Mouse (Mus musculus): ENCODE results near the gene Cd300e. TPM values are rescaled to one million over a fixed set of nuclear protein-coding genes. Genes with fewer than 3 reads are reported as not detected.

The Cd300e gene
- polyA plus RNA-seq, 1 experiment from 2014 or later = 0.67 TPM

DNA sequence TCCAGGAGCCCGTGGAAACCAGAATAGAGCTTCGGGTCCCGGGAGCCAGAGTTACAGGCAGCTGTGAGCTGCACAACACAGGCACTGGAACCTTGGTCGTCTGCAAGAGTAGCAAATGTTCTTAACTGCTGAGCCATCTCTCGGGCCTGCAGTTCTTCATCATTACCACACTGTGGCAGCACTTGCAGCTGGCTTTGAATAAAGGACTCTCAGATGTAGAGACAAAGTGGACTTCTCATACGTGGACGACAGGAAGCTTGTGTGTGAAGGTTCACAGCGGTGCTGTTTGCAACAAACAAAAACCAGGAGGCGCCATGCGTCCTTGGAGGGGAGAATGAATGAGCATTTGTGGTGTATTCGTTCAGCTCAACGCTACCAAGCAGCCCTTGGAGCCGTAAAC lies 18.9 kb upstream of the Cd300e start:
- Histone ChIP-seq H3K27me3 (peaks cover 17% of the 10 kb centered on the region), H3K4me2 (no peak overlapping the region), H3K9me3 (replicated peaks) (no peaks in the 10 kb centered on the region), H3K4me3 (replicated peaks) (no peak overlapping the region), H3K27ac (replicated peaks) (no peak overlapping the region), H3K9ac (no peak overlapping the region), H3K36me3 (replicated peaks) (no peaks in the 10 kb centered on the region), H3K4me1 (replicated peaks) (0 out of 2 replicates have a peak, but pooled peaks cover 10% of the 10 kb centered on the region)
- WGBS (ENCODE audit: insufficient replicate concordance) = 25% methylated on average over 13 of the region's 13 CpGs
- no peak for ATAC-seq (ENCODE audit: insufficient read depth)

DNA sequence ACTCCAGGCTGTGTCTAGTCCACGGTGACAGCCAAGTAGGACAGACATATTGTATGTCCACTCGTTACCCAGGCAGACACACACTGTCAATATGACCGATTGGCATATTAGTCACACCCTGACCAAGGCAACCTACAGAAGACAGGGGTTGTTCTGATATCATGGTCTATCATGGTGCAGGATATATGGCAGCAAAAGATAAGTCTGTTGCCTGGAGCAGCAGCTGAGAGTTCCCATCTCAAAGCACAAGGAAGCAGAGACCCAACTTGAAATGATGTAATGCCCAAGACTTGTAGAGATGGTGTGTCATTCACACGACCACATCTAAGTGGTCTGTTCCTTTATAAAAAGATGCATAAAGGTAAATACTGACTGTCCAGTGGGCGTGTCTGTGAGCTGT lies 16.7 kb upstream of the Cd300e start:
- Histone ChIP-seq H3K9ac (no peak overlapping the region), H3K4me1 (replicated peaks) (0 out of 2 replicates have a peak, but pooled peaks cover 16% of the 10 kb centered on the region), H3K4me2 (no peak overlapping the region), H3K4me3 (replicated peaks) (no peak overlapping the region), H3K9me3 (replicated peaks) (no peaks in the 10 kb centered on the region), H3K27ac (replicated peaks) (no peak overlapping the region), H3K27me3 (peaks cover 2% of the 10 kb centered on the region), H3K36me3 (replicated peaks) (no peaks in the 10 kb centered on the region)
- ATAC-seq (ENCODE audit: insufficient read depth) = no peak
- WGBS (ENCODE audit: insufficient replicate concordance) = 53% methylated on average over 5 of the region's 5 CpGs

DNA sequence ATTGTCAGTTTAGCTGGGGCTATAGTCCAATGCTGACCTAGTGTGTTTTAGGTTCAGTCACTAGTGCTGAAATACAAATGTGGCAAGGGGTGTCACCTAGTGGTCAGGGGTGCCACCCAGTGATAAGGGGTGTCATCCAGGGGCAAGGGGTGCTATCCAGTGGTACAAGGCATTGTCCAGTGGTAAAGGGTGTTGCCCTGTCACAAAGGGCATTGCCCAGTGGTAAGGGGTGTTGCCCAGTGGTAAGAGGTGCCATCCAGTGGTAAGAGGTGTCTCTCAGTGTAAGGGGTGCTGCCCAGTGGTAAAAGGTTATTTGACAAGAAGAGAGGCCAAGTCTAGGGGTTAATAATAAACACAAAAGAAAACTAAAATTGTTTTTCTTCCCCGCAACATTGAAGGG lies 15.5 kb upstream of the Cd300e start:
- no peaks in the 10 kb centered on the region for H3K27me3 ChIP-seq
- no peaks in the 10 kb centered on the region for H3K9me3 ChIP-seq (replicated peaks)
- no peak overlapping the region for H3K27ac ChIP-seq (replicated peaks)
- 65% methylated on average over 1 of the region's 1 CpGs for WGBS (ENCODE audit: insufficient replicate concordance)
- ATAC-seq (ENCODE audit: insufficient read depth) = no peak
- H3K9ac ChIP-seq = no peak overlapping the region
- no peak overlapping the region for H3K4me3 ChIP-seq (replicated peaks)
- 0 out of 2 replicates have a peak, but pooled peaks cover 16% of the 10 kb centered on the region for H3K4me1 ChIP-seq (replicated peaks)
- H3K4me2 ChIP-seq = no peak overlapping the region
- H3K36me3 ChIP-seq (replicated peaks) = no peaks in the 10 kb centered on the region

DNA sequence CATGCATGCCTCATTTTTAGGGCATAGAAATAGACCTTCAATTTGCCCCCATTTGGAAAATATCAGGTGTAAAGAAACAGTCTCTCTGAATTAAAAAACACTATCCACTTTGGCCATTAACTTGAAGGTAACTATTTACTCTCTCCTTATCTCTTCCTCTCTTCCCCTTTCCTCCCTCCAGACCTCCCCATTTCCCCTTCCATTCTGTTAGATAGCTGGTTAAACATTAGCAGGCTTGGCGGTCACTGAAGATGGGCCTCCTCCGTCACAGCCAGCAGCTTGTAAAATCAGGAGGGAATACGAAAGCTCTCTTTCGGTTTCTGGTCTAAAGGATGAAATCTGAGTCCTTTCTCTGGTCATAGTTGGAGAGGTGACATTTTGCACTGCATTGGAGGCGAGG lies 13.9 kb upstream of the Cd300e start:
- no peaks in the 10 kb centered on the region for H3K36me3 ChIP-seq (replicated peaks)
- no peak overlapping the region for H3K9ac ChIP-seq
- 18% methylated on average over 5 of the region's 5 CpGs for WGBS (ENCODE audit: insufficient replicate concordance)
- peak overlapping the region; percentile 67; the same call in 1 of the 2 replicates for H3K27ac ChIP-seq (replicated peaks)
- no peaks in the 10 kb centered on the region for H3K27me3 ChIP-seq
- H3K4me3 ChIP-seq (replicated peaks) = no peak overlapping the region
- peak overlapping the region; percentile 2; the same call in 1 of the 2 replicates for H3K4me2 ChIP-seq
- ATAC-seq (ENCODE audit: insufficient read depth) = no peak; the same call in 1 of the 2 replicates
- no peaks in the 10 kb centered on the region for H3K9me3 ChIP-seq (replicated peaks)
- 0 out of 2 replicates have a peak, but pooled peaks cover 24% of the 10 kb centered on the region for H3K4me1 ChIP-seq (replicated peaks)

DNA sequence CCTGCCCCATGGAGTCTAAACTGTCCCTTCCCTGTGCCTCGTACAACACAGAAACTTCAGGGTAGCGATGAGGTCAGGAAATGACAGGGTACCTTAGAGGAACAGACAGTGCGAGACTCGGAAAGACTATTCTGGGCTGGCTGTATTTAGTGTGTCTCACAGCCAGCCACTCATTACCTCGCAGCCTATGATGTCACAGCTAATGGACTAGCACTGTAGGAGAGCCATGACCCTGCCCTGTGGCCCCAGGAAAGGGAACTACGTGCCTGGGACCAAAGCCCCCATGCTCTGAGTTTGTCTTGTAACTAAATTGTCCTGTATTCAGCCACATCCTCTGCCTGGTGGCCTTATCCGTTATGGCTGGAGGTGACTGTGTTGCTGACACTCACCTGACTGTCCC lies 13.4 kb upstream of the Cd300e start:
- Histone ChIP-seq H3K9ac (no peak overlapping the region), H3K4me3 (replicated peaks) (no peak overlapping the region), H3K4me1 (replicated peaks) (0 out of 2 replicates have a peak, but pooled peaks cover 24% of the 10 kb centered on the region), H3K27ac (replicated peaks) (peak overlapping the region; percentile 67), H3K36me3 (replicated peaks) (no peaks in the 10 kb centered on the region), H3K9me3 (replicated peaks) (no peaks in the 10 kb centered on the region), H3K27me3 (no peaks in the 10 kb centered on the region), H3K4me2 (0 out of 2 replicates have a peak overlapping the region, but pooled peaks have one; percentile 7)
- ATAC-seq (ENCODE audit: insufficient read depth) = peak; percentile 54
- 15% methylated on average over 7 of the region's 7 CpGs for WGBS (ENCODE audit: insufficient replicate concordance)

DNA sequence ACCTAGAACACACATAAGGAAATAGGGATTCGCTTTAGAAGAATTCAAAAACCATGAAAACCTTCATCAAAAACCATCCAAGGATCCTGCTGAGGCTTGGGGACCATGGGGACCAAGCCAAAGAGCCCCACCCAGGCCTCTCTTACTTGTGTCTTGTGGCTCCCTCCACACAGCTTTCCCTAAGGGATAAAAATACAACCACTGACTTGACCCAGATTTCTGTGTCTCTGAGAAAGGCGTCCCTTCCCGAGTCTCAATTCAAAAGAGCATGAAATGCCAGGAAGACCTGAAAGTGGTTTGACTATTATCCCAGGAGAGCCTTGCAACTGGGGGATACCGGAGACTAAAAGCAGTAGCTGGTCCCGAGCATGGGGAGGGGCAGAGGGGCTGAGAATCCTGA lies 11.0 kb upstream of the Cd300e start:
- H3K4me2 ChIP-seq = no peak overlapping the region
- no peaks in the 10 kb centered on the region for H3K27me3 ChIP-seq
- WGBS (ENCODE audit: insufficient replicate concordance) = 60% methylated on average over 5 of the region's 5 CpGs
- H3K9me3 ChIP-seq (replicated peaks) = no peaks in the 10 kb centered on the region
- no peak overlapping the region for H3K27ac ChIP-seq (replicated peaks)
- H3K4me3 ChIP-seq (replicated peaks) = no peak overlapping the region
- 0 out of 2 replicates have a peak, but pooled peaks cover 17% of the 10 kb centered on the region for H3K4me1 ChIP-seq (replicated peaks)
- ATAC-seq (ENCODE audit: insufficient read depth) = no peak
- H3K9ac ChIP-seq = no peak overlapping the region
- no peaks in the 10 kb centered on the region for H3K36me3 ChIP-seq (replicated peaks)

DNA sequence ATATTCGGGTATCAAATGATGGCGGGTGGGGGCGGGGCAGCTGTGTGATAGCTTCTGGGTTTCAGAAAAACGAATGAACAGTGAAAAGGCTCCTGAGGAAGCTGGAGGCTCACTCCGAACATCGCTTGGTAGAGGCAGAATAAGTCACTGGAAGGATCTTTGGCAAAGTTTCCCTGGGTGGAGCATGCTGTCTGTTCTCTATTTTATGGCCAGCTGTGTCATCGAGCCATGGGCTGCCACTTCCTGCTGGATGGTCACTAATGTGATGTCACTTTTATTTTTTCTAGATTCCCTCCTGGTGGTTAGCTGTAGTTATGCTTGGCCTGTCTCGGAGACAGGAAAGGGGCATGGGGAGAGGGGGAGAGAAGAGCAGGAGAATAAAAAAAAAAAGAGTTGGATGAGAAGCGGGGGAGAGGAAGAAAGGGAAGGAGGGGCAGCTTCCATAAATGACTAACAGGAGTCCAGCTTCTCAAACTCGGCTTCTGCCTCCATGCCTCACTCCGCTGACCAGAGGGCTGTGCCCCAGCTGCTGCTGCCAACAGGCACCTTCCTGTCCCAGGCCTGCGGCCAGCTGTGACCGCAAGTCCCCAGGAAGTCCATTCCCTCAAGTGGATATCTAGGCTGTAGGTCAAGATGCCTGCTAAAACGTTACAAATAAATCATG lies 9.8 kb upstream of the Cd300e start:
- H3K27ac ChIP-seq (replicated peaks) = no peak overlapping the region
- H3K4me1 ChIP-seq (replicated peaks) = 0 out of 2 replicates have a peak, but pooled peaks cover 17% of the 10 kb centered on the region
- no peak overlapping the region for H3K4me3 ChIP-seq (replicated peaks)
- 12% methylated on average over 14 of the region's 14 CpGs for WGBS (ENCODE audit: insufficient replicate concordance)
- no peak for ATAC-seq (ENCODE audit: insufficient read depth)
- H3K36me3 ChIP-seq (replicated peaks) = no peaks in the 10 kb centered on the region
- H3K4me2 ChIP-seq = peak overlapping the region; percentile 13; the same call in 1 of the 2 replicates
- H3K9ac ChIP-seq = no peak overlapping the region
- no peaks in the 10 kb centered on the region for H3K9me3 ChIP-seq (replicated peaks)
- no peaks in the 10 kb centered on the region for H3K27me3 ChIP-seq

DNA sequence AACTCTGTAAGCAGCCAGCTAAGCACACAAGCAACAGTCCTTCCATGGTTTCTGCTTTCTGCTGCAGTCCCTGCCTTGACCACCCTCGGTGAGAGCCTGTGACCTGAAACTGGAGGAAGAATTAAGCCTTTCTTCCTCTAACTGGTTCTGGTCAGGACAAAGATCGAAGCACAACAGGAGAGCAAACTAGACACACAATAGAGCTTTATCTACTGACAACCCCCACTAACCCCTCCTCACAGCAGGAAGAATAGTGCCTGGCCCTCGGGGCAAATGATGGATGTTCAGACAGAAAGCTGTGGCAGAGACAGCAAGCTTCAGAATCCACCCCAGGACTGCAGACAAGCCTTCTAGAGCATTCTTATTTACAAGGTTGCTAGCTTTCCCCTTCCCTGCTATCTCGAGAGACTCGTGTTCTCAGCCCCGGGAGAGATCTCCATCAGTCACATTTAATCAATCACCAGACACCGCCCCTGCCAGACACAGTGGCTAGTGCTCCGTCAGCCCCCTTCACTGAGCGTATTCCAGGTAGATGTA lies 9.1 kb upstream of the Cd300e start:
- ATAC-seq (ENCODE audit: insufficient read depth) = no peak
- 10% methylated on average over 9 of the region's 9 CpGs for WGBS (ENCODE audit: insufficient replicate concordance)
- Histone ChIP-seq H3K27ac (replicated peaks) (no peak overlapping the region), H3K9ac (no peak overlapping the region), H3K27me3 (no peaks in the 10 kb centered on the region), H3K4me2 (no peak overlapping the region), H3K9me3 (replicated peaks) (no peaks in the 10 kb centered on the region), H3K4me1 (replicated peaks) (0 out of 2 replicates have a peak, but pooled peaks cover 15% of the 10 kb centered on the region), H3K36me3 (replicated peaks) (no peaks in the 10 kb centered on the region), H3K4me3 (replicated peaks) (no peak overlapping the region)

DNA sequence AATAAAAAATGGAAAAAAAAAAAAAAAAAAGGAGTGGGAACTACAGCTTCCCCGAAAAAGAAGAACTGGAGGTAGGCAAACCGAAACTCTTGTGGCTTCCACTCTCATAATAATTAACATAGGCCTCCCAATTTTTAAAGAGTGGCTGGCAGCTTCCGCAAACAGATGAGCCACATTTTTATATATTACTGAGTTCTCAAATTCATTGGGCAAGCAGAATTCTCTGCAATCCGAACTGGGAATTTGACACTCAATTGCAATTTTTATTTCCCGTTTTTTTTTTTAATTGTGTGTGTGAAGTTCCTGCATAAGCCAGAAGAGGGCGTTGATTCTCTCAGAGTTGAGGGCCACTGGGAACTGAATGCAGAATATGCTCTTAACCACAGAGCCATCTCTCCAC lies 4.8 kb upstream of the Cd300e start:
- H3K9me3 ChIP-seq (replicated peaks) = no peaks in the 10 kb centered on the region
- WGBS (ENCODE audit: insufficient replicate concordance) = 36% methylated on average over 6 of the region's 6 CpGs
- no peaks in the 10 kb centered on the region for H3K36me3 ChIP-seq (replicated peaks)
- no peak overlapping the region for H3K4me3 ChIP-seq (replicated peaks)
- no peak for ATAC-seq (ENCODE audit: insufficient read depth)
- H3K4me1 ChIP-seq (replicated peaks) = 0 out of 2 replicates have a peak, but pooled peaks cover 7% of the 10 kb centered on the region
- no peak overlapping the region for H3K4me2 ChIP-seq
- H3K27ac ChIP-seq (replicated peaks) = no peak overlapping the region
- H3K27me3 ChIP-seq = no peaks in the 10 kb centered on the region
- no peak overlapping the region for H3K9ac ChIP-seq

DNA sequence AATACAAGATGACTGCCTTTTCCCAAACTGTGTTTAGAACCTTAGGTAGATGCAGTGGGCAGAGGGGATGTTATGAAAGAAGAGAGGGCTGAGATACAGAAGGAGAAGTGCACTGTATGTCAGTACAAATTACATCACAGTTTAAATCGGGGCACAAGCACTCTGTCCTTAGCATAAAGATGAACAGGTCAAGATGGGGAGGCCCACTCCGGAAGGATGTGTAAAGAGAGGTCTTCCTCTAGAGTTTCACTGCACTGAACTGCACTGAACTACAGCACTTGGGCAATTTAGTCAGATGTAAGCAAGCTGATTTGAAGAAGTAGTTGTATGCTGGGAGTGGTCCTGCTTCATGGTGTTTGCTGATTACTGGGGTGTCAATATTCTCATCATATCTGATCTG lies 2.2 kb downstream of the Cd300e start:
- Histone ChIP-seq H3K4me3 (replicated peaks) (no peak overlapping the region), H3K9ac (no peak overlapping the region), H3K36me3 (replicated peaks) (no peaks in the 10 kb centered on the region), H3K27me3 (no peaks in the 10 kb centered on the region; the same call in 1 of the 2 replicates), H3K9me3 (replicated peaks) (no peaks in the 10 kb centered on the region), H3K4me2 (no peak overlapping the region), H3K4me1 (replicated peaks) (no peaks in the 10 kb centered on the region), H3K27ac (replicated peaks) (no peak overlapping the region)
- ATAC-seq (ENCODE audit: insufficient read depth) = no peak
- WGBS (ENCODE audit: insufficient replicate concordance) = 33% methylated on average over 2 of the region's 2 CpGs

DNA sequence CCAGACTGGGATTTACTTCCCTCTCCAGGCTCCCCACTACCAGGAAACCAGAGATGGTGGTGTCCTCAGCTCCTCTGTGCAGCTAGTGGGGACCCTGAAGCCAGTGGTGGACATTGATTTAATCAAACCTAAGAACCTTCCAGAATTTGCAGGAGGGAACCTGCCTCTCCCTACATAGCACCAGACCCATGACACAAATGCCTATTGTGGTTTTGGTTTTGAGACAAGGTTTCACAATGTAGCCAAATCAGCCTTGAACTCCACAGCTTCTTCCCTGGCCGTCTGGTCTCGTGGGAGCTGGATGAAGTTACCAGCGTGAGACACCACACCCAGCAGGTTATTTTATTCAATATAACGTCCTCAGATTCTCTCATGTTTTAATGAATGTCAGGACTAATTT lies 3.3 kb downstream of the Cd300e start:
- Histone ChIP-seq H3K9me3 (replicated peaks) (no peaks in the 10 kb centered on the region), H3K36me3 (replicated peaks) (no peaks in the 10 kb centered on the region), H3K4me2 (no peak overlapping the region), H3K4me1 (replicated peaks) (no peaks in the 10 kb centered on the region), H3K9ac (no peak overlapping the region), H3K27ac (replicated peaks) (no peak overlapping the region), H3K4me3 (replicated peaks) (no peak overlapping the region), H3K27me3 (no peaks in the 10 kb centered on the region; the same call in 1 of the 2 replicates)
- 42% methylated on average over 4 of the region's 4 CpGs for WGBS (ENCODE audit: insufficient replicate concordance)
- ATAC-seq (ENCODE audit: insufficient read depth) = no peak
